Mouse (Mus musculus) liver, adult 10 weeks (tissue): ENCODE measurements around the gene 9130409I23Rik. TPM values are rescaled to one million over a fixed set of nuclear protein-coding genes. Genes with fewer than 3 reads are reported as not detected.

ENCODE experiments used
- polyA plus RNA-seq: library from polyadenylated mRNA; stranded (reverse); fragments of 350-450 nt; fragmentation: Illumina TruSeq; extraction: RNeasy Lipid Tissue Mini Kit (QIAGEN cat#74804); gene quantifications from one replicate; pipeline ENCODE4 v1.2.3, GENCODE M21; 2014; ENCODE audit warnings: low read depth, low replicate concordance

The 9130409I23Rik gene
- 27.8 TPM for polyA plus RNA-seq

DNA sequence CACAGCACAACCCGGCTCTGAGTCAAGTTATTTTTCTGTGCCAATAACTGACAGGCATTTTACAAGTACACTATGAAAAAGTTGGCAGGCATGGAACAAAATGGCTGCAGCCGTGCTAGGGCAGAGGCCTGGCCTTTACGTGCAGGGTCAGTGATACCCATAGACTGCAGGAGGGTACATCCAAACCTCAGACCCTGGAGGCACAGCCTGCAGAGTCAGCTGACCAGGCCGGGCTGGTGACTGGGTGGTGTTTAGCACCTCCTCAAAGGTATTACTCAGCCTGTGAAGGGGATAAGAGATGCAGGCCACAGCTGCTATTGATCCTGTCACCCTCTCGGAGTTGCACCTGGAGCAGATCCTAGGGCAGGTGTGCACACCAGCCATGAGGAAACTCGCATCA lies at the start of gene 9130409I23Rik:
TSS of gene 9130409I23Rik (plus strand) at position 301 of the 400 bp plus-strand sequence.

GRCm38 (mm10) chr1:181020756-181021487 lies 30.1 kb upstream of the 9130409I23Rik start, which contains the start of gene Ephx1:
Gene Ephx1, minus strand, starts transcription at chr1:181020904.

Other genes starting within 250 kb of the 9130409I23Rik start
- gene H3f3a, start 237.3 kb upstream of the 9130409I23Rik start, polyA plus RNA-seq, result 413 TPM
- 8.1 TPM for gene Sde2, start 200.1 kb upstream of the 9130409I23Rik start, polyA plus RNA-seq
- not detected for gene Lefty2, start 158.1 kb upstream of the 9130409I23Rik start, polyA plus RNA-seq
- 0.50 TPM for gene Pycr2, start 146.9 kb upstream of the 9130409I23Rik start, polyA plus RNA-seq
- not detected for gene Lefty1, start 116.2 kb upstream of the 9130409I23Rik start, polyA plus RNA-seq
- 1.9 TPM for gene Tmem63a, start 108.9 kb upstream of the 9130409I23Rik start, polyA plus RNA-seq
- 170 TPM for gene Ephx1, start 30.3 kb upstream of the 9130409I23Rik start, polyA plus RNA-seq
- gene Nvl, start 93.0 kb downstream of the 9130409I23Rik start, polyA plus RNA-seq, result 11.6 TPM
- 49.9 TPM for gene Cnih4, start 93.5 kb downstream of the 9130409I23Rik start, polyA plus RNA-seq
- 78.1 TPM for gene Wdr26, start 160.8 kb downstream of the 9130409I23Rik start, polyA plus RNA-seq